Mouse (Mus musculus): Measurements from ENCODE around the gene Ctdsp2.

DNA sequence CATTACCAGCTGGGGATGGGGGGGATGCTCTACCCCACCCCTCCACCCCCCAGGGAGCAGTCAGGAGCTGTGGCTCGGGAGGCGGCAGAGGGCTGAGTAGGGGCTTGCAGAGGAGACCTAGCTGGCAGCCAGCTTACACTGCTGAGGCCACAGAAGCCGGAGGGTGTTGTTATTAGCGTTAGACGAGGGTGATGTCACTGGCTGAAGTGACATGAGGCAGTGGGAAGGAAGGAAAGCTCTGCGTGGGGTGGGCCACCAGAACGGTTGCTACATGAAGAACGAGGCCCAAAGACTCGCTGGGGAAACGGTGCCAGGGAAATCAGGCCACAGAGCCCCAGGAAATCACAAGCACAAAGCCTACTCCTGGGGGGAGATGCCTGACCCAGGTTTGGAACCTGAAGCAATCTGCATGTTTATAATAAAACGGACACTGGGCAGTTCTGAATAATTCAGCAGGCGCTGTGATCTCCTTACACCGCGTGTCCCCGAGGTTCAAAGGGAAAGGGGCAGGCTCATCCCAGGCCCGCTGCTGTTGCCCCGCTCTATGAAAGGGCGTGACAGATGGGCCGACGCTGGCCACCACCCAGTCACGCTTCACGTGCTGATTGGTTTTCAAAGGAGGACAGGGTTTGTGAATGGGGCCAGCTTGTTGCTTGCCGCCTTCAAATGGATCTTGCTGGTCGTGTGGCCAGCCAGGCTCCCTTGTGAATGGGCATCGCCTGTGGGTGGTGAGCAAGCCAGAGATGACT lies 21.0 kb upstream of the Ctdsp2 start:
- no peak for TF ChIP-seq POLR2A (IDR thresholded peaks at IDR 0.05; ENCODE audit: extremely low read depth, insufficient read depth, low read length)
- no peak for TF ChIP-seq CTCF (IDR thresholded peaks at IDR 0.05; ENCODE audit: extremely low read depth, insufficient read depth, low read length)
